Mouse (Mus musculus): ENCODE measurements at regions not wholly inside any gene's neighbourhood (a gene's known extent, or its start where the extent isn't known, plus 50 kb on each side); places are given as distances from the start of the nearest gene placed in this dataset.

GRCm38 (mm10) chr14:61796671-61797070 is 189.4 kb downstream of the Kcnrg start:
- Histone ChIP-seq H3K4me3 (ENCODE audit: low read depth, low read length) (no peak overlapping the region), H3K27me3 (ENCODE audit: control insufficient read depth, insufficient read depth, low read length) (no peaks in the 10 kb centered on the region), H3K4me2 (ENCODE audit: low read depth, low read length) (no peak overlapping the region), H3K4me1 (ENCODE audit: control insufficient read depth, insufficient read depth, low read length) (no peaks in the 10 kb centered on the region), H3K9ac (replicated peaks; ENCODE audit: low read length) (no peak overlapping the region), H3K27ac (replicated peaks; ENCODE audit: low read depth, low read length) (no peak overlapping the region), H3K36me3 (replicated peaks; ENCODE audit: control insufficient read depth, insufficient read depth, low read depth, low read length) (no peaks in the 10 kb centered on the region), H3K9me3 (replicated peaks; ENCODE audit: control insufficient read depth, low read length) (no peaks in the 10 kb centered on the region)
- DNase-seq (ENCODE audit: low spot score): no peak
- 94% methylated on average over 7 of the region's 7 CpGs for WGBS
- ATAC-seq (replicated peaks; ENCODE audit: insufficient number of reproducible peaks, low FRiP score, low TSS enrichment, low read depth): no peak

DNA sequence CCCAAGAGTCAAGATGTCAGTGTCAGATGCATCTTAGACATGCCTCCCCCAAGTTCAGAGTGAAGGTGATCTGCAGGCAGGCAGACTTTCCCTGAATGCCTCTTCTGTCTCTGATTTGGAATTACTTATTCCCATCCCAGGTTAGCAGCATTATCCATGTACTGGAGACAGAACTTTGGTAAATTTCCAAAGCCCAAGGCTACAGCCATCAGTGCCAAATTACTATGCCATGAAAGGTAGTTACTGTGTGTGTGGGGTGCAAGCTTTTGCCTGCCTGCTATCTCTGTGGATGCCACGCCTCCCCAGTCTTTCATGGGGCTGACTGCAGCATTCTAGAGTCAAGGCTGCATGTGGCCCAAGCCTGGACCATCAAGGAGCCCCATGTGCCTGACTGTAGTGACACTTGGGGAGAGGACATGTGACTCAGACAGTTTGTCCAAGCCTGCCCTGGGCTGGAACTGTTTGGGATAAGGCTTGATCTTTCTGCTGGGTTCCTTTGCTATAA is 196.2 kb downstream of the Kcnrg start:
- Histone ChIP-seq H3K9ac (replicated peaks; ENCODE audit: low read length) (no peak overlapping the region), H3K4me3 (ENCODE audit: low read depth, low read length) (no peak overlapping the region), H3K9me3 (replicated peaks; ENCODE audit: control insufficient read depth, low read length) (no peaks in the 10 kb centered on the region), H3K4me2 (ENCODE audit: low read depth, low read length) (no peak overlapping the region), H3K4me1 (ENCODE audit: control insufficient read depth, insufficient read depth, low read length) (no peaks in the 10 kb centered on the region), H3K27ac (replicated peaks; ENCODE audit: low read depth, low read length) (no peak overlapping the region), H3K36me3 (replicated peaks; ENCODE audit: control insufficient read depth, insufficient read depth, low read depth, low read length) (no peaks in the 10 kb centered on the region), H3K27me3 (ENCODE audit: control insufficient read depth, insufficient read depth, low read length) (no peaks in the 10 kb centered on the region)
- no peak for DNase-seq (ENCODE audit: low spot score)
- ATAC-seq (replicated peaks; ENCODE audit: insufficient number of reproducible peaks, low FRiP score, low TSS enrichment, low read depth): no peak
- 39% methylated on average over 1 of the region's 1 CpGs for WGBS

GRCm38 (mm10) chr14:61805433-61805832 is 198.2 kb downstream of the Kcnrg start:
- DNase-seq (ENCODE audit: low spot score) (no peak), ATAC-seq (replicated peaks; ENCODE audit: insufficient number of reproducible peaks, low FRiP score, low TSS enrichment, low read depth) (no peak)
- Histone ChIP-seq H3K4me1 (ENCODE audit: control insufficient read depth, insufficient read depth, low read length) (no peaks in the 10 kb centered on the region), H3K27ac (replicated peaks; ENCODE audit: low read depth, low read length) (no peak overlapping the region), H3K9me3 (replicated peaks; ENCODE audit: control insufficient read depth, low read length) (no peaks in the 10 kb centered on the region), H3K4me3 (ENCODE audit: low read depth, low read length) (no peak overlapping the region), H3K9ac (replicated peaks; ENCODE audit: low read length) (no peak overlapping the region), H3K27me3 (ENCODE audit: control insufficient read depth, insufficient read depth, low read length) (no peaks in the 10 kb centered on the region), H3K4me2 (ENCODE audit: low read depth, low read length) (no peak overlapping the region), H3K36me3 (replicated peaks; ENCODE audit: control insufficient read depth, insufficient read depth, low read depth, low read length) (no peaks in the 10 kb centered on the region)
- WGBS: 79% methylated on average over 2 of the region's 2 CpGs

- peak; percentile 29 for DNase-seq (ENCODE audit: low spot score)
- H3K4me1 ChIP-seq (ENCODE audit: control insufficient read depth, insufficient read depth, low read length): no peaks in the 10 kb centered on the region
- ATAC-seq (replicated peaks; ENCODE audit: insufficient number of reproducible peaks, low FRiP score, low TSS enrichment, low read depth): no peak
- WGBS: 64% methylated on average over 9 of the region's 9 CpGs
- H3K4me3 ChIP-seq (ENCODE audit: low read depth, low read length): no peak overlapping the region
- H3K27me3 ChIP-seq (ENCODE audit: control insufficient read depth, insufficient read depth, low read length): no peaks in the 10 kb centered on the region
- H3K9ac ChIP-seq (replicated peaks; ENCODE audit: low read length): no peak overlapping the region
- H3K4me2 ChIP-seq (ENCODE audit: low read depth, low read length): no peak overlapping the region
- H3K9me3 ChIP-seq (replicated peaks; ENCODE audit: control insufficient read depth, low read length): no peaks in the 10 kb centered on the region
- H3K27ac ChIP-seq (replicated peaks; ENCODE audit: low read depth, low read length): no peak overlapping the region
- H3K36me3 ChIP-seq (replicated peaks; ENCODE audit: control insufficient read depth, insufficient read depth, low read depth, low read length): no peaks in the 10 kb centered on the region
These were observed 200.9 kb downstream of the Kcnrg start for GRCm38 (mm10) chr14:61808193-61808592.

DNA sequence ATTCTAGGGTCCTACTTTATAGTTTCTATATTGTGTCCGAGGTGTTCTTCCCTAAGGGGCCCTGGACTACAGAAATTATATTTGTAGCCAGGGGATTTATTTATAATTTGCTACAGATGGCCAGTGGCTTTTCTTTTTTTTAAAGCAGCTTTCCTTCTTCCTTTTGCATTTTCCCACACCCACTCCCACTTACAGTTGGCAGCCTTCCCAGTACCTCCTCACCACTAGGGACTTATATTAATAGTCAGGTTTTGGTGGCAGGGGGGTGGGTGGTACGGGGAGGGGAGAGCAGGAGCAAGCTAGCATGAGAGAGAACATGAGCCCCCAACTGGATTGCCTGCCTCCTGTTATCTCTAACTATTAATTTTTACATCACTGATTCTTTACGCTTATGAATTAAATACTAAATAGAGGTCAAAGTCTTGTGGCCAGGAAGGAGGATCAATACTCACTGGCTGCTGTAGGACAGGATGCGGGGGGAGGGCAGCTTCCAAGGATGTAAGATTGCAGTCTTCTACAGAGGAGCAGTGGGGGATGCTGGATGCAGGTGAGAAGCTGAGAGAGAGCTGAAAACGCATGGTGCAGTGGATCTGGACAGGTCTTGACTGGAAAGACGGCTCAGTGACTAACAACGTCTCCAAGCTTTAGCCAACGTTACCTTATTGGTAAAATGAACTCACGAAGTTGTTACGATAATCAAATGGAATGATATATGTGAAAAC is 202.6 kb downstream of the Kcnrg start:
- Histone ChIP-seq H3K36me3 (replicated peaks; ENCODE audit: control insufficient read depth, insufficient read depth, low read depth, low read length) (no peaks in the 10 kb centered on the region), H3K9me3 (replicated peaks; ENCODE audit: control insufficient read depth, low read length) (no peaks in the 10 kb centered on the region), H3K4me3 (ENCODE audit: low read depth, low read length) (no peak overlapping the region), H3K27me3 (ENCODE audit: control insufficient read depth, insufficient read depth, low read length) (no peaks in the 10 kb centered on the region), H3K9ac (replicated peaks; ENCODE audit: low read length) (no peak overlapping the region), H3K4me1 (ENCODE audit: control insufficient read depth, insufficient read depth, low read length) (no peaks in the 10 kb centered on the region), H3K4me2 (ENCODE audit: low read depth, low read length) (no peak overlapping the region), H3K27ac (replicated peaks; ENCODE audit: low read depth, low read length) (no peak overlapping the region)
- DNase-seq (ENCODE audit: low spot score): no peak
- 73% methylated on average over 10 of the region's 10 CpGs for WGBS
- no peak for ATAC-seq (replicated peaks; ENCODE audit: insufficient number of reproducible peaks, low FRiP score, low TSS enrichment, low read depth)

DNA sequence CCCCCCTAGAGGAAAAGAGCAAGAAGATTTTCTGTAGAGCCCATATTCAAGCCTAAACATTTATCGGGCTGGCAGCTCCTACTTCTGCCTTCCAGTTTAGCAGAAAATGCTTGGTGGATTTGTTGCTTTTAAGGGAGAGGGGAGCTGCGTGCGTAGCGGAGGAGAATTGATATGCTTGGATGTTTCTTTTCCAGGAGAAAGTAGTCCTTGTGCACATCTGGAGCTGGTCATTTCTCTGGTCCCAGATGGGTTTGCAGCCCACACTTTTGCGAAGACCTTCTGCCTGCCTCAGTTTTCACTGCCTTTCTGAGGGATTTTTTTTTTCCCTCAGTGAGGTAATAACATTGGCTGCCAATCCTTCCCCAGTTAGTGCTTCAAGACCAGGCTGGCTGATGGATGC is 203.6 kb downstream of the Kcnrg start:
- H3K9ac ChIP-seq (replicated peaks; ENCODE audit: low read length): no peak overlapping the region
- DNase-seq (ENCODE audit: low spot score) (peak; percentile 46), ATAC-seq (replicated peaks; ENCODE audit: insufficient number of reproducible peaks, low FRiP score, low TSS enrichment, low read depth) (no peak)
- no peaks in the 10 kb centered on the region for H3K9me3 ChIP-seq (replicated peaks; ENCODE audit: control insufficient read depth, low read length)
- no peaks in the 10 kb centered on the region for H3K27me3 ChIP-seq (ENCODE audit: control insufficient read depth, insufficient read depth, low read length)
- no peak overlapping the region for H3K4me2 ChIP-seq (ENCODE audit: low read depth, low read length)
- 41% methylated on average over 5 of the region's 5 CpGs for WGBS
- no peaks in the 10 kb centered on the region for H3K4me1 ChIP-seq (ENCODE audit: control insufficient read depth, insufficient read depth, low read length)
- H3K4me3 ChIP-seq (ENCODE audit: low read depth, low read length): no peak overlapping the region
- no peaks in the 10 kb centered on the region for H3K36me3 ChIP-seq (replicated peaks; ENCODE audit: control insufficient read depth, insufficient read depth, low read depth, low read length)
- no peak overlapping the region for H3K27ac ChIP-seq (replicated peaks; ENCODE audit: low read depth, low read length)

DNA sequence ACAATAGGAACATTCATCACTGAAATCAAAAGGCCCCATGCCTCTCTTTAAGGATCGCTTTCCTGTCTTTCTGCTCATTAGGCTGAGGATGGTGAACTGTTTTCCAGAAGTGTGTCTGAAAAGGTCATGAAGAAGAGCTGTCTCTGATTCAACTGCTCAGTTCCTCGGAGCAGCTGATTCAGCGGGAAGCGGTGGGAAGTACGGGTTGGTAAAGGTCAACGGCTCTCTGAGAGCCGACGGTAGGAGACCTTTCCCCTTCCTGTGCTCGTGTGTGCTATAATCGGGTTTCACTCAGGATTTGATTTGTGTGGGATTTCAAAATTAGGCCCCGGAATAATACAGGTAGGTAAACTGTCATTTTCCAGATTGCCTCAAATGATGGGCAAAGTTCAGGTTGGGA is 210.5 kb downstream of the Kcnrg start:
- Histone ChIP-seq H3K27ac (replicated peaks; ENCODE audit: low read depth, low read length) (no peak overlapping the region), H3K4me3 (ENCODE audit: low read depth, low read length) (no peak overlapping the region), H3K4me1 (ENCODE audit: control insufficient read depth, insufficient read depth, low read length) (no peaks in the 10 kb centered on the region), H3K9ac (replicated peaks; ENCODE audit: low read length) (no peak overlapping the region), H3K4me2 (ENCODE audit: low read depth, low read length) (no peak overlapping the region), H3K27me3 (ENCODE audit: control insufficient read depth, insufficient read depth, low read length) (no peaks in the 10 kb centered on the region), H3K9me3 (replicated peaks; ENCODE audit: control insufficient read depth, low read length) (no peaks in the 10 kb centered on the region), H3K36me3 (replicated peaks; ENCODE audit: control insufficient read depth, insufficient read depth, low read depth, low read length) (no peaks in the 10 kb centered on the region)
- DNase-seq (ENCODE audit: low spot score) (no peak), ATAC-seq (replicated peaks; ENCODE audit: insufficient number of reproducible peaks, low FRiP score, low TSS enrichment, low read depth) (no peak)
- 50% methylated on average over 11 of the region's 11 CpGs for WGBS

- Histone ChIP-seq H3K4me2 (ENCODE audit: low read depth, low read length) (no peak overlapping the region), H3K36me3 (replicated peaks; ENCODE audit: control insufficient read depth, insufficient read depth, low read depth, low read length) (no peaks in the 10 kb centered on the region), H3K4me1 (ENCODE audit: control insufficient read depth, insufficient read depth, low read length) (no peaks in the 10 kb centered on the region), H3K9me3 (replicated peaks; ENCODE audit: control insufficient read depth, low read length) (no peaks in the 10 kb centered on the region), H3K27ac (replicated peaks; ENCODE audit: low read depth, low read length) (no peak overlapping the region), H3K9ac (replicated peaks; ENCODE audit: low read length) (no peak overlapping the region), H3K4me3 (ENCODE audit: low read depth, low read length) (no peak overlapping the region), H3K27me3 (ENCODE audit: control insufficient read depth, insufficient read depth, low read length) (no peaks in the 10 kb centered on the region)
- ATAC-seq (replicated peaks; ENCODE audit: insufficient number of reproducible peaks, low FRiP score, low TSS enrichment, low read depth) (no peak), DNase-seq (ENCODE audit: low spot score) (no peak)
- 92% methylated on average over 2 of the region's 2 CpGs for WGBS
These were observed 211.1 kb downstream of the Kcnrg start for GRCm38 (mm10) chr14:61818365-61818764.

Measured in embryonic facial prominence, embryonic 11.5 days (tissue).